Mouse (Mus musculus) monocyte, adult 5-6 weeks (primary cell): ENCODE data around the gene Add3. TPM values are rescaled to one million over a fixed set of nuclear protein-coding genes. Genes with fewer than 3 reads are reported as not detected.

Experiments used
- ATAC-seq: fragments of 153-309, 156-312 bp; replicated peaks from 2 replicates; pipeline ENCODE4 v1.8.0; 2017; ENCODE audit warnings: mild to moderate bottlenecking; ENCODE audit not compliant: low TSS enrichment, insufficient number of reproducible peaks, severe bottlenecking, poor library complexity, low FRiP score
- total RNA-seq: library from RNA; stranded (forward); fragments of 200-1000, 200-491, 200-594 nt; gene quantifications from 3 replicates; pipeline ENCODE4 v1.2.3, GENCODE M21; 2017

Gene Add3
- total RNA-seq = 301 to 321 TPM (median 307 TPM) in 3 replicates

- 0 out of 2 replicates have a peak, but pooled peaks have one; percentile 4 for ATAC-seq
Measured at GRCm38 (mm10) chr19:53140044-53140803, at the start of gene Add3. Gene Add3 (plus strand): TSS chr19:53140443.

- ATAC-seq = no peak
Measured at GRCm38 (mm10) chr19:53090677-53091076, 49.6 kb upstream of the Add3 start.

GRCm38 (mm10) chr19:53092251-53092650, 48.0 kb upstream of the Add3 start:
- ATAC-seq = no peak

- no peak for ATAC-seq
Measured at GRCm38 (mm10) chr19:53093294-53093693, 46.9 kb upstream of the Add3 start.

GRCm38 (mm10) chr19:53094684-53095083, 45.6 kb upstream of the Add3 start:
- ATAC-seq = no peak

- no peak for ATAC-seq
Measured at GRCm38 (mm10) chr19:53101374-53102300, 38.6 kb upstream of the Add3 start.

- ATAC-seq = 0 out of 2 replicates have a peak, but pooled peaks have one; percentile 28
Measured at GRCm38 (mm10) chr19:53105374-53106090, 34.7 kb upstream of the Add3 start.

- peak; percentile 94 for ATAC-seq
Measured at GRCm38 (mm10) chr19:53106952-53107351, 33.3 kb upstream of the Add3 start.

- ATAC-seq = no peak
Measured at GRCm38 (mm10) chr19:53107361-53108247, 32.6 kb upstream of the Add3 start.

- ATAC-seq = no peak
Measured at GRCm38 (mm10) chr19:53111996-53112590, 28.1 kb upstream of the Add3 start.

- ATAC-seq = peak; percentile 90
Measured at GRCm38 (mm10) chr19:53119255-53119795, 20.9 kb upstream of the Add3 start.

GRCm38 (mm10) chr19:53120483-53120882, 19.8 kb upstream of the Add3 start:
- ATAC-seq = no peak

- ATAC-seq = no peak
Measured at GRCm38 (mm10) chr19:53122641-53123241, 17.5 kb upstream of the Add3 start.

- ATAC-seq = no peak
Measured at GRCm38 (mm10) chr19:53123301-53123700, 16.9 kb upstream of the Add3 start.

- no peak for ATAC-seq
Measured at GRCm38 (mm10) chr19:53125679-53126078, 14.6 kb upstream of the Add3 start.

- no peak for ATAC-seq
Measured at GRCm38 (mm10) chr19:53126546-53126945, 13.7 kb upstream of the Add3 start.
